Mouse (Mus musculus) thymus, postnatal 10 days (tissue): ENCODE data around the gene Lfng.

Experiments used
- DNase-seq, 2 experiments: peaks; one replicate each; pipeline ENCODE4 v3.0.0; 2021; ENCODE audit warnings: low spot score in 2 of 2

Lfng gene

GRCm38 (mm10) chr5:140661875-140662643, 54.9 kb downstream of the Lfng start:
- DNase-seq, result no peak

- DNase-seq, result no peak
Measured at GRCm38 (mm10) chr5:140662741-140663592, 55.8 kb downstream of the Lfng start.

GRCm38 (mm10) chr5:140663621-140664180, 56.6 kb downstream of the Lfng start:
- DNase-seq, result peak; percentile 47 to 72
